Mouse (Mus musculus) urinary bladder, postnatal 36 days (tissue): ENCODE measurements around the gene Arhgap15.

Experiments used
- DNase-seq, 2 experiments: peaks; one replicate each; pipeline ENCODE4 v3.0.0; 2022; ENCODE audit warnings: low spot score in 2 of 2, mixed read lengths in 1 of 2

Gene Arhgap15

GRCm38 (mm10) chr2:43931687-43932086, 183.1 kb downstream of the Arhgap15 start:
- DNase-seq, result no peak

- no peak for DNase-seq
These were observed 190.6 kb downstream of the Arhgap15 start for GRCm38 (mm10) chr2:43939196-43939595.

GRCm38 (mm10) chr2:43945679-43946078, 197.1 kb downstream of the Arhgap15 start:
- no peak for DNase-seq

GRCm38 (mm10) chr2:43949775-43950492, 201.3 kb downstream of the Arhgap15 start:
- no peak for DNase-seq

GRCm38 (mm10) chr2:43950741-43951140, 202.1 kb downstream of the Arhgap15 start:
- DNase-seq, result no peak

- no peak for DNase-seq
These were observed 210.6 kb downstream of the Arhgap15 start for GRCm38 (mm10) chr2:43959189-43959588.

GRCm38 (mm10) chr2:43962466-43962865, 213.8 kb downstream of the Arhgap15 start:
- no peak for DNase-seq

- DNase-seq, result peak in 1 of 2 experiments; percentile 2
These were observed 220.0 kb downstream of the Arhgap15 start for GRCm38 (mm10) chr2:43968581-43968980.

GRCm38 (mm10) chr2:43977732-43978131, 229.1 kb downstream of the Arhgap15 start:
- no peak for DNase-seq

GRCm38 (mm10) chr2:43978177-43979013, 229.8 kb downstream of the Arhgap15 start:
- no peak for DNase-seq

GRCm38 (mm10) chr2:43986066-43986465, 237.4 kb downstream of the Arhgap15 start:
- no peak for DNase-seq

GRCm38 (mm10) chr2:43987919-43988318, 239.3 kb downstream of the Arhgap15 start:
- no peak for DNase-seq

GRCm38 (mm10) chr2:43989850-43990249, 241.2 kb downstream of the Arhgap15 start:
- DNase-seq, result peak in 1 of 2 experiments; percentile 2

GRCm38 (mm10) chr2:43992510-43992909, 243.9 kb downstream of the Arhgap15 start:
- no peak for DNase-seq

- DNase-seq, result no peak
These were observed 253.8 kb downstream of the Arhgap15 start for GRCm38 (mm10) chr2:44002454-44002853.

- DNase-seq, result no peak
These were observed 261.6 kb downstream of the Arhgap15 start for GRCm38 (mm10) chr2:44010249-44010648.

- no peak for DNase-seq
These were observed 264.8 kb downstream of the Arhgap15 start for GRCm38 (mm10) chr2:44013388-44013787.

- no peak for DNase-seq
These were observed 268.1 kb downstream of the Arhgap15 start for GRCm38 (mm10) chr2:44016720-44017119.

GRCm38 (mm10) chr2:44017405-44018026, 268.9 kb downstream of the Arhgap15 start:
- no peak for DNase-seq

- DNase-seq, result no peak
These were observed 269.4 kb downstream of the Arhgap15 start for GRCm38 (mm10) chr2:44018033-44018432.

- no peak for DNase-seq
These were observed 276.1 kb downstream of the Arhgap15 start for GRCm38 (mm10) chr2:44024704-44025103.

GRCm38 (mm10) chr2:44029035-44029715, 280.6 kb downstream of the Arhgap15 start:
- DNase-seq, result no peak
